Mouse (Mus musculus) megakaryocyte-erythroid progenitor cell, adult 5-6 weeks (primary cell): Measurements from ENCODE around the gene Ank2. TPM values are rescaled to one million over a fixed set of nuclear protein-coding genes. Genes with fewer than 3 reads are reported as not detected.
"Not testable (repeated sequence)": the region's sequence is repeated elsewhere in the genome, so short reads cannot be mapped to it uniquely, and the experiment has no call there.

Experiments
- ATAC-seq: replicated peaks from 2 replicates; pipeline ENCODE4 v1.8.0; 2016; ENCODE audit warnings: mild to moderate bottlenecking, inconsistent platforms; ENCODE audit not compliant: severe bottlenecking, poor library complexity, low FRiP score, low TSS enrichment
- total RNA-seq, 2 experiments: library from RNA; stranded (forward) in 1 of 2; stranded (reverse) in 1 of 2; fragments of 200-1000, 215-1000 nt in 1 of 2; fragments of >200 nt in 1 of 2; fragmentation: Nextera tagmentation in 1 of 2; gene quantifications; 2 replicates each; pipeline ENCODE4 v1.2.3; 2014 to 2017

Ank2 gene
- total RNA-seq, 2 experiments from 2014 or later, result 0.38 TPM; not detected in 1

- ATAC-seq, result no peak
Measured at GRCm38 (mm10) chr3:127492663-127493062, 6.5 kb downstream of the Ank2 start.

GRCm38 (mm10) chr3:127487302-127487701 is 11.8 kb downstream of the Ank2 start:
- ATAC-seq, result no peak

- ATAC-seq, result no peak
Measured at GRCm38 (mm10) chr3:127485174-127485573, 14.0 kb downstream of the Ank2 start.

- ATAC-seq, result no peak
Measured at GRCm38 (mm10) chr3:127481658-127482057, 17.5 kb downstream of the Ank2 start.

GRCm38 (mm10) chr3:127480369-127480768 is 18.8 kb downstream of the Ank2 start:
- not testable (repeated sequence) for ATAC-seq

GRCm38 (mm10) chr3:127474115-127474514 is 25.0 kb downstream of the Ank2 start:
- ATAC-seq, result no peak

- ATAC-seq, result peak; percentile 91
Measured at GRCm38 (mm10) chr3:127469164-127469752, 29.9 kb downstream of the Ank2 start.

- peak; percentile 77 for ATAC-seq
Measured at GRCm38 (mm10) chr3:127468569-127468968, 30.6 kb downstream of the Ank2 start.

- no peak for ATAC-seq
Measured at GRCm38 (mm10) chr3:127463816-127464480, 35.2 kb downstream of the Ank2 start.

GRCm38 (mm10) chr3:127463165-127463564 is 36.0 kb downstream of the Ank2 start:
- ATAC-seq, result no peak

- no peak for ATAC-seq
Measured at GRCm38 (mm10) chr3:127462413-127462812, 36.7 kb downstream of the Ank2 start.

GRCm38 (mm10) chr3:127460891-127461437 is 38.2 kb downstream of the Ank2 start:
- peak; percentile 47 for ATAC-seq

- ATAC-seq, result peak; percentile 58
Measured at GRCm38 (mm10) chr3:127459858-127460257, 39.3 kb downstream of the Ank2 start.

GRCm38 (mm10) chr3:127458925-127459324 is 40.2 kb downstream of the Ank2 start:
- no peak for ATAC-seq

GRCm38 (mm10) chr3:127458420-127458798 is 40.7 kb downstream of the Ank2 start:
- ATAC-seq, result 0 out of 2 replicates have a peak, but pooled peaks have one; percentile 12

GRCm38 (mm10) chr3:127457761-127458419 is 41.3 kb downstream of the Ank2 start:
- no peak for ATAC-seq

- no peak for ATAC-seq
Measured at GRCm38 (mm10) chr3:127453738-127454137, 45.4 kb downstream of the Ank2 start.

- no peak for ATAC-seq
Measured at GRCm38 (mm10) chr3:127453254-127453653, 45.9 kb downstream of the Ank2 start.

GRCm38 (mm10) chr3:127452233-127452632 is 46.9 kb downstream of the Ank2 start:
- ATAC-seq, result no peak

GRCm38 (mm10) chr3:127451741-127452140 is 47.4 kb downstream of the Ank2 start:
- ATAC-seq, result no peak
